Mouse (Mus musculus): Measurements from ENCODE around the gene Gm17409. TPM values are rescaled to one million over a fixed set of nuclear protein-coding genes. Genes with fewer than 3 reads are reported as not detected.

Gene Gm17409
- polyA plus RNA-seq (2012; rRNA removed) = not detected in 2 replicates

- no peak for TF ChIP-seq POLR2A (IDR thresholded peaks at IDR 0.05; ENCODE audit: borderline replicate concordance, extremely low read depth, low read depth, low read length)
- TF ChIP-seq CTCF (IDR thresholded peaks at IDR 0.05; ENCODE audit: insufficient read depth, low read length) = no peak
- no peaks in the 10 kb centered on the region for H3K4me1 ChIP-seq (ENCODE audit: control insufficient read depth, insufficient read depth, low read length)
- 66% methylated on average over 7 of the region's 7 CpGs for WGBS
These were observed at the start of gene Gm17409 for GRCm38 (mm10) chr2:58469816-58470215. Gene Gm17409 (plus strand): TSS chr2:58470116.

GRCm38 (mm10) chr2:58423319-58423718, 46.6 kb upstream of the Gm17409 start:
- no peak for TF ChIP-seq CTCF (IDR thresholded peaks at IDR 0.05; ENCODE audit: insufficient read depth, low read length)
- no peak for TF ChIP-seq POLR2A (IDR thresholded peaks at IDR 0.05; ENCODE audit: borderline replicate concordance, extremely low read depth, low read depth, low read length)
- WGBS = 76% methylated on average over 5 of the region's 5 CpGs

More at GRCm38 (mm10) chr2:58469816-58470215, at the start of gene Gm17409:
- no peak for DNase-seq
- H3K4me3 ChIP-seq (replicated peaks; ENCODE audit: extremely low read depth, low read depth, low read length) = no peak within 1 kb of the TSS

GRCm38 (mm10) chr2:58425436-58426004, 44.4 kb upstream of the Gm17409 start:
- WGBS = 94% methylated on average over 13 of the region's 13 CpGs
- Histone ChIP-seq H3K4me1 (ENCODE audit: control insufficient read depth, insufficient read depth, low read length) (no peaks in the 10 kb centered on the region), H3K4me3 (replicated peaks; ENCODE audit: extremely low read depth, low read depth, low read length) (no peak overlapping the region)
- TF ChIP-seq CTCF (IDR thresholded peaks at IDR 0.05; ENCODE audit: insufficient read depth, low read length) = no peak
- no peak for TF ChIP-seq POLR2A (IDR thresholded peaks at IDR 0.05; ENCODE audit: borderline replicate concordance, extremely low read depth, low read depth, low read length)
- DNase-seq = no peak

More at GRCm38 (mm10) chr2:58423319-58423718, 46.6 kb upstream of the Gm17409 start:
- Histone ChIP-seq H3K4me3 (replicated peaks; ENCODE audit: extremely low read depth, low read depth, low read length) (no peak overlapping the region), H3K4me1 (ENCODE audit: control insufficient read depth, insufficient read depth, low read length) (no peaks in the 10 kb centered on the region)
- DNase-seq = no peak

- TF ChIP-seq CTCF (IDR thresholded peaks at IDR 0.05; ENCODE audit: insufficient read depth, low read length) (no peak), POLR2A (IDR thresholded peaks at IDR 0.05; ENCODE audit: borderline replicate concordance, extremely low read depth, low read depth, low read length) (no peak)
- 96% methylated on average over 7 of the region's 7 CpGs for WGBS
These were observed 37.7 kb upstream of the Gm17409 start for GRCm38 (mm10) chr2:58432211-58432610.

GRCm38 (mm10) chr2:58433317-58433716, 36.6 kb upstream of the Gm17409 start:
- DNase-seq = no peak
- no peak overlapping the region for H3K4me3 ChIP-seq (replicated peaks; ENCODE audit: extremely low read depth, low read depth, low read length)
- no peaks in the 10 kb centered on the region for H3K4me1 ChIP-seq (ENCODE audit: control insufficient read depth, insufficient read depth, low read length)
- WGBS = 56% methylated on average over 2 of the region's 2 CpGs
- TF ChIP-seq CTCF (IDR thresholded peaks at IDR 0.05; ENCODE audit: insufficient read depth, low read length) = no peak
- TF ChIP-seq POLR2A (IDR thresholded peaks at IDR 0.05; ENCODE audit: borderline replicate concordance, extremely low read depth, low read depth, low read length) = no peak

More at GRCm38 (mm10) chr2:58432211-58432610, 37.7 kb upstream of the Gm17409 start:
- Histone ChIP-seq H3K4me3 (replicated peaks; ENCODE audit: extremely low read depth, low read depth, low read length) (no peak overlapping the region), H3K4me1 (ENCODE audit: control insufficient read depth, insufficient read depth, low read length) (no peaks in the 10 kb centered on the region)
- no peak for DNase-seq

- Histone ChIP-seq H3K4me3 (replicated peaks; ENCODE audit: extremely low read depth, low read depth, low read length) (no peak overlapping the region), H3K4me1 (ENCODE audit: control insufficient read depth, insufficient read depth, low read length) (no peaks in the 10 kb centered on the region)
- TF ChIP-seq CTCF (IDR thresholded peaks at IDR 0.05; ENCODE audit: insufficient read depth, low read length) (no peak), POLR2A (IDR thresholded peaks at IDR 0.05; ENCODE audit: borderline replicate concordance, extremely low read depth, low read depth, low read length) (no peak)
- WGBS = 77% methylated on average over 2 of the region's 2 CpGs
- DNase-seq = no peak
These were observed 35.5 kb upstream of the Gm17409 start for GRCm38 (mm10) chr2:58434438-58434837.

- Histone ChIP-seq H3K4me3 (replicated peaks; ENCODE audit: extremely low read depth, low read depth, low read length) (no peak overlapping the region), H3K4me1 (ENCODE audit: control insufficient read depth, insufficient read depth, low read length) (no peaks in the 10 kb centered on the region)
- TF ChIP-seq POLR2A (IDR thresholded peaks at IDR 0.05; ENCODE audit: borderline replicate concordance, extremely low read depth, low read depth, low read length) (no peak), CTCF (IDR thresholded peaks at IDR 0.05; ENCODE audit: insufficient read depth, low read length) (no peak)
- DNase-seq = no peak
- WGBS = 96% methylated on average over 13 of the region's 13 CpGs
These were observed 34.4 kb upstream of the Gm17409 start for GRCm38 (mm10) chr2:58435507-58435906.

GRCm38 (mm10) chr2:58436911-58437310, 33.0 kb upstream of the Gm17409 start:
- TF ChIP-seq POLR2A (IDR thresholded peaks at IDR 0.05; ENCODE audit: borderline replicate concordance, extremely low read depth, low read depth, low read length) = no peak
- no peak for TF ChIP-seq CTCF (IDR thresholded peaks at IDR 0.05; ENCODE audit: insufficient read depth, low read length)
- no peak overlapping the region for H3K4me3 ChIP-seq (replicated peaks; ENCODE audit: extremely low read depth, low read depth, low read length)
- no peak for DNase-seq
- 90% methylated on average over 3 of the region's 3 CpGs for WGBS
- no peaks in the 10 kb centered on the region for H3K4me1 ChIP-seq (ENCODE audit: control insufficient read depth, insufficient read depth, low read length)

- no peaks in the 10 kb centered on the region for H3K4me1 ChIP-seq (ENCODE audit: control insufficient read depth, insufficient read depth, low read length)
- no peak for DNase-seq
- 60% methylated on average over 4 of the region's 4 CpGs for WGBS
- TF ChIP-seq POLR2A (IDR thresholded peaks at IDR 0.05; ENCODE audit: borderline replicate concordance, extremely low read depth, low read depth, low read length) = no peak
- no peak for TF ChIP-seq CTCF (IDR thresholded peaks at IDR 0.05; ENCODE audit: insufficient read depth, low read length)
- H3K4me3 ChIP-seq (replicated peaks; ENCODE audit: extremely low read depth, low read depth, low read length) = no peak overlapping the region
These were observed 26.8 kb upstream of the Gm17409 start for GRCm38 (mm10) chr2:58443163-58443562.

- H3K4me3 ChIP-seq (replicated peaks; ENCODE audit: extremely low read depth, low read depth, low read length) = no peak overlapping the region
- DNase-seq = no peak
- no peaks in the 10 kb centered on the region for H3K4me1 ChIP-seq (ENCODE audit: control insufficient read depth, insufficient read depth, low read length)
- TF ChIP-seq POLR2A (IDR thresholded peaks at IDR 0.05; ENCODE audit: borderline replicate concordance, extremely low read depth, low read depth, low read length) = no peak
- no peak for TF ChIP-seq CTCF (IDR thresholded peaks at IDR 0.05; ENCODE audit: insufficient read depth, low read length)
- WGBS = 95% methylated on average over 15 of the region's 15 CpGs
These were observed 22.9 kb upstream of the Gm17409 start for GRCm38 (mm10) chr2:58447001-58447400.

Measured in lung, adult 2 months (tissue).